Mouse (Mus musculus) G1E-ER4 (cell line): ENCODE data around the gene Gzmk. TPM values are rescaled to one million over a fixed set of nuclear protein-coding genes. Genes with fewer than 3 reads are reported as not detected.

Source experiments
- GATA1 ChIP-seq: IDR thresholded peaks from one replicate; pipeline ENCODE4 v1.8.0; 2012; ENCODE audit warnings: low read length, inconsistent platforms
- polyA plus RNA-seq: library from polyadenylated mRNA; stranded (reverse); fragments of >175 nt; gene quantifications from 2 replicates; pipeline ENCODE4 v1.2.3, GENCODE M21; 2012

The Gzmk gene
- not detected in 2 replicates for polyA plus RNA-seq

GRCm38 (mm10) chr13:113225811-113226210 lies at the start of gene Gzmk:
Gene Gzmk (minus strand): TSS chr13:113225908.
- no peak for TF ChIP-seq GATA1

- no peak for TF ChIP-seq GATA1
Observed at GRCm38 (mm10) chr13:113271189-113271588, 45.5 kb upstream of the Gzmk start.

- TF ChIP-seq GATA1, result no peak
Observed at GRCm38 (mm10) chr13:113269777-113270776, 44.4 kb upstream of the Gzmk start.

GRCm38 (mm10) chr13:113267204-113267603 lies 41.5 kb upstream of the Gzmk start:
- TF ChIP-seq GATA1, result no peak

GRCm38 (mm10) chr13:113266495-113266951 lies 40.8 kb upstream of the Gzmk start:
- TF ChIP-seq GATA1, result no peak

GRCm38 (mm10) chr13:113265257-113265656 lies 39.5 kb upstream of the Gzmk start:
- no peak for TF ChIP-seq GATA1

GRCm38 (mm10) chr13:113262822-113263221 lies 37.1 kb upstream of the Gzmk start:
- no peak for TF ChIP-seq GATA1

GRCm38 (mm10) chr13:113259237-113259636 lies 33.5 kb upstream of the Gzmk start:
- no peak for TF ChIP-seq GATA1

- no peak for TF ChIP-seq GATA1
Observed at GRCm38 (mm10) chr13:113257190-113257589, 31.5 kb upstream of the Gzmk start.

GRCm38 (mm10) chr13:113256766-113257165 lies 31.1 kb upstream of the Gzmk start:
- TF ChIP-seq GATA1, result no peak

GRCm38 (mm10) chr13:113245025-113245424 lies 19.3 kb upstream of the Gzmk start:
- no peak for TF ChIP-seq GATA1

GRCm38 (mm10) chr13:113242129-113242528 lies 16.4 kb upstream of the Gzmk start:
- no peak for TF ChIP-seq GATA1

- TF ChIP-seq GATA1, result no peak
Observed at GRCm38 (mm10) chr13:113227666-113228463, 2.2 kb upstream of the Gzmk start.

- no peak for TF ChIP-seq GATA1
Observed at GRCm38 (mm10) chr13:113227076-113227475, 1.4 kb upstream of the Gzmk start.

GRCm38 (mm10) chr13:113224105-113224504 lies 1.6 kb downstream of the Gzmk start:
- TF ChIP-seq GATA1, result no peak

- no peak for TF ChIP-seq GATA1
Observed at GRCm38 (mm10) chr13:113221851-113222250, 3.9 kb downstream of the Gzmk start.
